Mouse (Mus musculus): Measurements from ENCODE around the gene Cmbl.

Cmbl gene

GRCm38 (mm10) chr15:31565184-31565583, at the start of gene Cmbl:
Gene Cmbl (plus strand): TSS chr15:31565389.
- peak in 1 of 2 experiments; percentile 18 for DNase-seq (ENCODE audit: low spot score in 2 of 2)

DNA sequence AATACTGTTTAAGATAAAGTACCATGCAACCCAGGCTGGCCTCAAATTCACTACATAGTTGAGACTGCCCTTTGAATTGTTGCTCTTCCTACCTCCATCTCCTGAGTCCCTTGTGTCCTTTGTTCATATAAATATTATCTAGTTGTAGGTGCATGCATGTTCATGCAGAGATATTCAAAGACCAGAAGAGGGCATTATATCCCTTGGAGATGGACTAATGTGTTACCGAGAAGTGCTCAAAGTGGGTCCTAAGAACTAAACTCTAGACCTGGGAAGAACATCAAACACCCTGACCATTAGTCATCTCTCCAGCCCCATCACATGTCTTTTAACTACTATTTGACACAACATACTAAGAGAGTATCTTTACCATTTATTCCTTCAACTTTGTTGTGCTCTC, 48.0 kb upstream of the Cmbl start:
- DNase-seq (ENCODE audit: low spot score in 2 of 2), result no peak

GRCm38 (mm10) chr15:31518371-31518770, 46.8 kb upstream of the Cmbl start:
- DNase-seq (ENCODE audit: low spot score in 2 of 2), result no peak

- DNase-seq (ENCODE audit: low spot score in 2 of 2), result no peak
Measured at GRCm38 (mm10) chr15:31519000-31519399, 46.2 kb upstream of the Cmbl start.

DNA sequence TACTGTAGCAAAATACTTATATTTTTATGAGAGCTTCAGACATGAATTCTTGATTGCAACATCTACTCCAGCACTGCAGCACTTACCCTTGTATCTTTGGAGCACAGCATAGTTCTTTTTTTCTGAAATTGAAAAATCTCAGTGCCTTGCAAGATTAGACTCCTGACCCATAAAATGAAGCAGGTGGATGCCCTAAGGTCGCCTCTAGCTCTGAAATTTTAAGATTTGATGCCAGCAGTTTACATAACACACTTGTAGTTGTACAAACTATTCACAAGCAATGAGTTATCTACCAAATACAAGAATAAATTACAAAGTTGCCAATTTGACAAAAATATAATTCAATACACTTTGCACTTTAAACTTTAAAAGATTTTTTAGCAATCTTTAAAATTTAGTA, 38.7 kb upstream of the Cmbl start:
- no peak for DNase-seq (ENCODE audit: low spot score in 2 of 2)

DNA sequence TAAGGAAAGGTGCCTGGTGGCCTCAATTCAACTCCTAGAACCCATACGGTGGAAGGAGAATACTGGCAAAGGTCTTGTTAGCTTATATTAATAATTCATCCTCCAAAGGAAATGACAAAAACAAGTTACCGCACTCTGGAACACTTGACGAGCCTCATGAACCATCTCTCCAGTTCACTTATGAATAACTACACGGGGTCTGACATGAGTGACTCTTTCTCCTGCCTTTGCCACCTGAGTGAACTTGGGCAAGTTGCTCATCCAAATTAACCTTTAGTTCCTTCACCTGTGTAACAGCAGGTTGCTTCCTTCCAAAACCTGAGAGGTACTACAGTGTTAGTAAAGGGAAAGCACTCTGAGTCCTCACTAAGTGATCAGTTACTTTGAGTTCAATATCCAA, 36.7 kb upstream of the Cmbl start:
- no peak for DNase-seq (ENCODE audit: low spot score in 2 of 2)

- DNase-seq (ENCODE audit: low spot score in 2 of 2), result no peak
Measured at GRCm38 (mm10) chr15:31529103-31529502, 36.1 kb upstream of the Cmbl start.

DNA sequence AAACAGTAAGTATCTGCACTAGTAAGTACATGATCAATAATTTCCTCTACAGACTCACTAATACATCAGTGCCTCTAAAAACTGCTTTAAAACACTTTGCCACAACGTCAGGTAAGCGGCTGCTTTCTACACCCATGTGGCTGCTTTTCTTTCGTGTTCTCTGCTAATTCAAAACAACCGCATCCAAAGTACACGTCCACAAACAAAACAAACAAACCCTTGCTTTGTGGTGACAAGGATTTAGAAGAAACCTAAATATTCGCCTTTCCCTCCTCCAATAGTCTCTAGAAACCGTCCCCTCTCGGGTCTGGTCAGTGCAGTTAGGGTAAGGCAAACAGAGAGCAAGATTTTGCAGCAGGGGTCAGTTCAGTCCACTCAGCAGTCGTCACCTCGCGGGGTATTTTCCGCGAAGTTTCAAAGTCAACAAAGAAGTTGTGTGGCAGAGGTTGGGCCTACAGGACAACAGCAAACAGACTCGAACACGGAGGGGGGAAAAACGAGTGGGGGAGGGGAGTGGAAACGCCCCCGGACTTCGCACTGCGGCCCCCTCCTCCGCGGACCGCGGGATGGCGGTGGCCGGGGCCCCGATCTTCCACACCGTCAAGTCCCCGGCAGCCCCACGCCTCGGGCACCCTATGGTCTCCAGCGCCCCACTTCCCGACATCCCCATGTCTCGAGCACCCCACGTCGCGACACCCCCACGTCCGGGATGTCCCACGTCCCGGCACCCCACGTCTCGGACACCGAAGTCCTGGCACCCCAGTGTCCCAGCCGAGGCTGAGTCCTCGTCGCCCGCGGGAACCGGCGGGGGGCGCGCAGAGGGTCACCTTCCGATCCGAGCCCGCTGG, 35.2 kb upstream of the Cmbl start:
- peak in 1 of 2 experiments; percentile 33 for DNase-seq (ENCODE audit: low spot score in 2 of 2)

DNA sequence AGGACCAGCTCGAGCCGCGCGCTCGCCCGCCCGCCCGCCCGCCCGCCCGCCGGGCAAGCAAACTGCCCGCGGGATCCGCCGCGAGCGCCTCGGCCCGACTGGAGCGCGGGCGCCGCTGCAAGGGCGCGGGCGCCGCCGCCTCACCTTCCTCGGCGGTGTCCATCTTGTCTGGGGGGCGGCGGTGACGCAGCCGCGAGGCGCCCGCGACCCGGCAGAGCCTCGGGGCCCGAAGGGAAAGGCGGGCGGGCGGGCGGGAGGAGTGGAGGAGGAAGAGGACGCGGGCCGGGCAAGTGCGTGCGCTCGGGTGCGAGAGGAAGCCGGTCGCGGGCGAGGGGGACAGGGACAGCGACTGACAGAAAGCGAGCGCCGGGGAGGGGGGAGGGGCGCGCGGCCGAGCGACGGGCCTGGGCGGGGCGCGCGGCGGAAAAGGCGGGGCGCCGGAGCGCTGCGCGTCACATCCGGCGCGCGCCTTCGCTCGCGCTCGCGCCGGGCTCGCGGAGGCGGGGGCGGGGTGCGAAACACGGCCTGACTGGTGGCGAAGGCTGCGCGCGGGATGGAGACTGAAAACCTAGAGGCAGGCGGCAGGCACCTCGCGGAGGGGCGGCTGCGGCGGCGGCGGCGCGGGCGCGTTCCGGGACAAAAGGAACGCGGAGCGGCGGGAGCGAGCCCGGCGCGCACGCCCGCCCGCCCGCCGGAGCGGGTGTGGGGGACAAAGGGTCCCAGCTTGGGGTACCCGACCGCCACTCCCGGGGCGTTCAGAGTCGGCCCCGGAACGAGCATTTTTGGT, 34.3 kb upstream of the Cmbl start, which contains the start of gene March6:
March6 (minus strand) TSS at position 395 of the 787 bp plus-strand sequence.
- peak; percentile 89 to 93 for DNase-seq (ENCODE audit: low spot score in 2 of 2)

DNA sequence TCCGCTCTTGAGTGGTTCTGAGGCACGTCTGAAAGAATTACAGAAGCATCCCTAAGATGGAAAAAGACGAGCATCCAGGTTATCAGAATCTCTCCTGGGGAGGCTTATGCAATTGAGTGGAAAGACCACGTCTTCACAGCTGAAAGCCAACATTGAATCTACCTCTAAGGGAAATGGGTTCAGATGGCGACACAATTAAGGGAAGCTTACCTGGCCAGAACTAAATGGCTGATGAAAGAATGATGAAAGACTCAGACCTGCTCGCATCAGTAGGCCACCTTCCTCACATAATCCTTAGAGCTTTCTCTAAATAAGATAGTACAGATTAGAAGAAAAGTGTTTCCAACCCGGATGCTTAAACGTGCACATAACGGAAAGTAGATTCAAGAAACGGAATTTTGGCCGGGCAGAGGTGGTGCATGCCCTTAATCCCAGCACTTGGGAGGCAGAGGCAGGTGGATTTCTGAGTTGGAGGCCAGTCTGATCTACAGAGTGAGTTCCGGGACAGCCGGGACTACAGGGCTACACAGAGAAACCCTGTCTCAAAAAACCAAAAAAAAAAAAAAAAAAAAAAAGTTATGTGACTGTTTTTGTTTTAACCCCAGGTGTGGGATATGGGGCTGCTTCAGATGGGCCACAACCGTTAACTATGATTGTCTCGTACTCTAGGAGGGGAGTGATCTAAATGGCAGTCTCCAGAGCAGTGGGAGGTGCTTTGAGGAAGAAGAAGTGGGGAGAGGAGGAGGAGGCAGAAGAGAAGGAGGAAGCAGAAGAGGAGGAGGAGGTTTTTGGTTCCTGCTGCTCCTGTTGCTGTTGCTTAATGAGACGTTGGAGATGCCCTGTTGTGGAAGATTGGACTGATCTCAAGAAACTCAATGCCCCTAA, 33.5 kb upstream of the Cmbl start:
- no peak for DNase-seq (ENCODE audit: low spot score in 2 of 2)

DNA sequence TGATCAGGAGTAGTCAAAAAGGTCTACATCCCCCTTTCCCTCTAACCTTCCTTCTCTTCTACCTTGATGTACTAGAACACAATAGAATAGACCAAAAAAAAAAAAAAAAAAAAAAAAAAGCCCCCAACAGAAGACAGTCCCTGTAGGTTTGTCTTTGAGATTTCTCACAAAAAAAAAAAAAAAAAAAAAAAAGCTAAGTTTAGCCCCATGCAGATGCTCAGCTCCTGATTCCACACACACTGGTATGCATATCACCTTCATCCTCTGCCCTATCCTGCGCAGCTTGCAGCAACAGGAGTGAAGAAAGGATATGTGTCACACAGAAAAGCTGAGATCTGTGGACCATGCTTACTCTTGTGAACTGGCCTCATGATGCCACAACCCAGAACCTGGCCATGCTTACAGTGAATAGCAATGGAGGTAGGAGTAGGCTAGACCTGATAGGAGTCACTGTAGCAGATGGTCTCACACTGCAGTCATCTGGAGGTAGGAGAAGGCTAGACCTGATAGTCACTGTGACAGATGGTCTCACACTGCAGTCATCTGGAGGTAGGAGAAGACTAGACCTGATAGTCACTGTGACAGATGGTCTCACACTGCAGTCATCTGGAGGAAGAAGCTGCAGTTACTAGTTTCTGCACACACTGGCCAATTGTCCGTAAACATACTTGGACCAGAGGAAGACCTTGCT, 32.7 kb upstream of the Cmbl start:
- no peak for DNase-seq (ENCODE audit: low spot score in 2 of 2)

DNA sequence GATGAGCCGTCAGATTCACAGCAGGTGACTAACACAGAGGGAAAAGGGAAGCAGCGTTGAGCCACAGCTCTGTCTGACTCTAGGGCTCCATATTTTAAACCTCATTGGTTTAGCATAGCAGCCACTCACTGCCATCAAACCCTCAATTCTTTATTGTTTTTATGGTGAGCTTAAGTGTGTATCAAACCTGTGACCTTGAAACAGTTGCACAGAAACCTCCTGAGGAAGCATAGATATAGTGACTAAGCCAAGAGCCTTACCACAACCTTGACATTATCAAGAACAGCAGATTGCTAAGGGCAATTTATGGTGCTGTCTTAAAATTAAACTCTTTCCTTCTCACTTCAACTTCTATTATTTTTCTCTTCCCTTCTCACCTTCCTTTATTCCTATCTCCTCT, 31.7 kb upstream of the Cmbl start:
- no peak for DNase-seq (ENCODE audit: low spot score in 2 of 2)

- no peak for DNase-seq (ENCODE audit: low spot score in 2 of 2)
Measured at GRCm38 (mm10) chr15:31534421-31535258, 30.5 kb upstream of the Cmbl start.

- no peak for DNase-seq (ENCODE audit: low spot score in 2 of 2)
Measured at GRCm38 (mm10) chr15:31535259-31535855, 29.8 kb upstream of the Cmbl start.

GRCm38 (mm10) chr15:31536051-31536737, 29.0 kb upstream of the Cmbl start:
- DNase-seq (ENCODE audit: low spot score in 2 of 2), result peak; percentile 68 to 82

- no peak for DNase-seq (ENCODE audit: low spot score in 2 of 2)
Measured at GRCm38 (mm10) chr15:31537706-31538105, 27.5 kb upstream of the Cmbl start.

GRCm38 (mm10) chr15:31538346-31538745, 26.8 kb upstream of the Cmbl start:
- no peak for DNase-seq (ENCODE audit: low spot score in 2 of 2)

GRCm38 (mm10) chr15:31539643-31540512, 25.3 kb upstream of the Cmbl start:
- DNase-seq (ENCODE audit: low spot score in 2 of 2), result no peak

DNA sequence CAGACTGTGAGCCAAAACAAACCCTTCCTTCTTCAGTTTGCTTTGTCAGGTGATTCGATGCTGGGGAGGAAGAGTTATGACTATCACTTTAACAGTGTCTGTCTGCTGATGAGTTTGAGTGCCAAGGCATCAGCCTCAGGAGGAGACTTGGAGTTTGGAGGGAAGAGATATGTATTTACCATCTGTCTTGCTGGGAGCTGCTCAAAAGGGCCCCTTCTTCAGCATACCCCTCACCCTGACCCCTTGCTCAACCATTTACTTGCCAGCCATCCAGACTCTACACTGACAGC, 24.7 kb upstream of the Cmbl start:
- DNase-seq (ENCODE audit: low spot score in 2 of 2), result no peak
